Mouse (Mus musculus): ENCODE data around the gene Kcp.

DNA sequence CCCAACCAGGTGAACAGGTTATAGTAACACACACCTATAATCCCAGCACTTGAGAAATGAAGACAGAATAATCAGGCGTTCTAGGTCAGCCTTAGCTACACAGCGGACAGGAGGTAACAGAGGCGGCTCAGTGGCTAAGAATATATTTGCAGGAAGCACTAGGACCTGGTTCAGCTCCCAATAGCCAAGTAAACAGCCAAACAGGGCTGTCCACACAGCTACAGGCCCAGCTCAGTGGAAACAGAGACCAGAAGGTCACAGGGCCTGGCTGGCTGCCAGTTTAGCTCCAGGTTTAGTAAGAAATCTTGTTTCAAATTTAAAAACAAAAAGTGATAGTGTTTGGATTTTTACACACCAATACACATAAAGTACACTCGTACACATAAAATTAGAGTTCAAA is 13.7 kb downstream of the Kcp start:
- TF ChIP-seq POLR2A (IDR thresholded peaks at IDR 0.05; ENCODE audit: control insufficient read depth, low read depth, low read length) (no peak), CTCF (IDR thresholded peaks at IDR 0.05; ENCODE audit: control insufficient read depth, insufficient read depth, insufficient replicate concordance, low read depth, low read length) (no peak)
